Mouse (Mus musculus): ENCODE data around the gene Arhgef28.

- TF ChIP-seq CTCF (IDR thresholded peaks at IDR 0.05; ENCODE audit: insufficient read depth, low read depth, low read length) = no peak
- TF ChIP-seq POLR2A (IDR thresholded peaks at IDR 0.05; ENCODE audit: insufficient read depth, low read depth, low read length) = no peak
Measured at GRCm38 (mm10) chr13:97941909-97942680, 264.1 kb downstream of the Arhgef28 start.
